Mouse (Mus musculus) subcutaneous adipose tissue, adult 2 months (tissue): ENCODE data around the gene Gm43518. TPM values are rescaled to one million over a fixed set of nuclear protein-coding genes. Genes with fewer than 3 reads are reported as not detected.

Experiments
- polyA plus RNA-seq: library from polyadenylated mRNA; depleted of rRNA; stranded (reverse); fragments of >200 nt; gene quantifications from 2 replicates; pipeline ENCODE4 v1.2.3, GENCODE M21; 2012; ENCODE audit warnings: low replicate concordance; rRNA removed

Gm43518 gene
- 1.4 TPM in 2 replicates for polyA plus RNA-seq

GRCm38 (mm10) chr5:123927118-123927517 is at the start of gene Gm43518:
Gm43518 (plus strand) TSS chr5:123927418.

GRCm38 (mm10) chr5:123879928-123880327 is 47.3 kb upstream of the Gm43518 start, which contains the start of gene Hcar1:
Hcar1 (minus strand) TSS chr5:123880020.

GRCm38 (mm10) chr5:123906976-123907630 is 20.1 kb upstream of the Gm43518 start, which contains the start of gene Denr:
Denr (plus strand) TSS chr5:123907175.

GRCm38 (mm10) chr5:123930508-123930989 is 3.3 kb downstream of the Gm43518 start, which contains the start of gene Ccdc62:
Ccdc62 (plus strand) TSS chr5:123930679.

GRCm38 (mm10) chr5:123973299-123974178 is 46.3 kb downstream of the Gm43518 start, which contains the start of gene Hip1r:
Hip1r (plus strand) TSS chr5:123973628.

Other genes with a start within 250 kb of the Gm43518 start
- gene Clip1, start 242.8 kb upstream of the Gm43518 start, polyA plus RNA-seq = 28.4 and 29.9 TPM in 2 replicates
- gene Zcchc8, start 206.3 kb upstream of the Gm43518 start, polyA plus RNA-seq = 18.3 and 30.2 TPM in 2 replicates
- 12.9 and 15.1 TPM in 2 replicates for gene Rsrc2, start 178.0 kb upstream of the Gm43518 start, polyA plus RNA-seq
- 0.85 and 4.2 TPM in 2 replicates for gene Kntc1, start 177.7 kb upstream of the Gm43518 start, polyA plus RNA-seq
- 18.1 and 25.1 TPM in 2 replicates for gene Hcar2, start 61.9 kb upstream of the Gm43518 start, polyA plus RNA-seq
- 42.3 and 78.0 TPM in 2 replicates for gene Hcar1, start 47.4 kb upstream of the Gm43518 start, polyA plus RNA-seq
- 13.5 and 17.4 TPM in 2 replicates for gene Denr, start 20.2 kb upstream of the Gm43518 start, polyA plus RNA-seq
- 4.1 and 6.1 TPM in 2 replicates for gene Ccdc62, start 3.3 kb downstream of the Gm43518 start, polyA plus RNA-seq
- 8.6 and 11.8 TPM in 2 replicates for gene Hip1r, start 46.2 kb downstream of the Gm43518 start, polyA plus RNA-seq
- 12.1 and 29.0 TPM in 2 replicates for gene Vps37b, start 104.9 kb downstream of the Gm43518 start, polyA plus RNA-seq
- gene Abcb9, start 168.4 kb downstream of the Gm43518 start, polyA plus RNA-seq = 8.1 and 16.8 TPM in 2 replicates
- gene Ogfod2, start 184.9 kb downstream of the Gm43518 start, polyA plus RNA-seq = 43.3 and 53.1 TPM in 2 replicates
- gene Arl6ip4, start 188.7 kb downstream of the Gm43518 start, polyA plus RNA-seq = 30.4 and 31.1 TPM in 2 replicates